Mouse (Mus musculus) forebrain, embryonic 13.5 days (tissue): Measurements from ENCODE around the gene Srl. TPM values are rescaled to one million over a fixed set of nuclear protein-coding genes. Genes with fewer than 3 reads are reported as not detected.
"Not testable (repeated sequence)": the region's sequence is repeated elsewhere in the genome, so short reads cannot be mapped to it uniquely, and the experiment has no call there.

Experiments used
- ATAC-seq: fragments of 200-750 bp; cut with Nextera tagmentation; 2 replicates; pipeline ENCODE4 v1.8.0; 2017
- H3K27ac ChIP-seq: fragments of 300-500 bp; sonication (generic); 2 replicates; pipeline ENCODE4 v1.5.1; 2015; ENCODE audit warnings: inconsistent platforms, mild to moderate bottlenecking, moderate library complexity
- H3K27me3 ChIP-seq: fragments of 300-500 bp; sonication (generic); 2 replicates; pipeline ENCODE4 v1.6.1; 2015; ENCODE audit warnings: mild to moderate bottlenecking, inconsistent platforms
- H3K36me3 ChIP-seq: fragments of 300-500 bp; sonication (generic); 2 replicates; pipeline ENCODE4 v1.6.1; 2015; ENCODE audit warnings: mild to moderate bottlenecking, inconsistent platforms; ENCODE audit not compliant: poor library complexity, severe bottlenecking
- H3K4me1 ChIP-seq: fragments of 300-500 bp; sonication (generic); 2 replicates; pipeline ENCODE4 v1.6.1; 2015; ENCODE audit warnings: inconsistent platforms
- H3K4me2 ChIP-seq: fragments of 300-500 bp; sonication (generic); 2 replicates; pipeline ENCODE4 v1.6.1; 2015; ENCODE audit warnings: inconsistent platforms, mild to moderate bottlenecking, moderate library complexity
- H3K4me3 ChIP-seq: fragments of 300-500 bp; sonication (generic); 2 replicates; pipeline ENCODE4 v1.5.1; 2015; ENCODE audit warnings: mild to moderate bottlenecking, inconsistent platforms
- H3K9ac ChIP-seq: fragments of 300-500 bp; sonication (generic); 2 replicates; pipeline ENCODE4 v1.6.1; 2015; ENCODE audit warnings: mild to moderate bottlenecking, inconsistent platforms
- H3K9me3 ChIP-seq: fragments of 300-500 bp; sonication (generic); replicated peaks from 2 replicates; pipeline ENCODE4 v1.6.1; 2016; ENCODE audit warnings: inconsistent platforms
- WGBS: fragments of 180-500 bp; shearing (Covaris S2); methylation state at CpG from one replicate; pipeline ENCODE4 v1.1.7; 2015; 5-methylcytosine and 5-hydroxymethylcytosine counted together
- polyA plus RNA-seq: library from polyadenylated mRNA; unstranded; fragments of >200 nt; fragmentation: Nextera tagmentation; extraction: Ambion mirVana; gene quantifications from 2 replicates; pipeline ENCODE4 v1.2.1, GENCODE M21; 2015

Gene Srl
- polyA plus RNA-seq, 1 experiment from 2014 or later: 25.2 TPM

GRCm38 (mm10) chr16:4477591-4478215 is 63.9 kb downstream of the Srl start:
- no peaks in the 10 kb centered on the region for H3K27me3 ChIP-seq
- peaks cover 6% of the 10 kb centered on the region; the same call in 1 of the 2 replicates for H3K4me1 ChIP-seq
- peaks cover 5% of the 10 kb centered on the region for H3K36me3 ChIP-seq
- no peak overlapping the region for H3K4me2 ChIP-seq
- 90% methylated on average over 10 of the region's 10 CpGs for WGBS
- no peaks in the 10 kb centered on the region for H3K9me3 ChIP-seq
- H3K9ac ChIP-seq: no peak overlapping the region
- H3K27ac ChIP-seq: no peak overlapping the region
- H3K4me3 ChIP-seq: no peak overlapping the region
- no peak for ATAC-seq

GRCm38 (mm10) chr16:4474882-4475803 is 66.5 kb downstream of the Srl start:
- Histone ChIP-seq H3K4me3 (peak overlapping the region; percentile 57), H3K27ac (0 out of 2 replicates have a peak overlapping the region, but pooled peaks have one; percentile 3), H3K27me3 (no peaks in the 10 kb centered on the region), H3K4me2 (peak overlapping the region; percentile 81), H3K9ac (peak overlapping the region; percentile 76), H3K9me3 (no peaks in the 10 kb centered on the region), H3K36me3 (no peaks in the 10 kb centered on the region; the same call in 1 of the 2 replicates), H3K4me1 (peaks cover 6% of the 10 kb centered on the region; the same call in 1 of the 2 replicates)
- WGBS: 16% methylated on average over 42 of the region's 42 CpGs
- ATAC-seq: peak; percentile 95

GRCm38 (mm10) chr16:4474040-4474881 is 67.4 kb downstream of the Srl start:
- H3K36me3 ChIP-seq, H3K27ac ChIP-seq, ATAC-seq, H3K27me3 ChIP-seq, H3K4me1 ChIP-seq, H3K9me3 ChIP-seq: not testable (repeated sequence)
- H3K9ac ChIP-seq: peak overlapping the region; percentile 76
- WGBS: 72% methylated on average over 10 of the region's 10 CpGs
- peak overlapping the region; percentile 81 for H3K4me2 ChIP-seq
- H3K4me3 ChIP-seq: peak overlapping the region; percentile 57

- no peak overlapping the region for H3K27ac ChIP-seq
- 68% methylated on average over 5 of the region's 5 CpGs for WGBS
- H3K4me1 ChIP-seq: peaks cover 6% of the 10 kb centered on the region; the same call in 1 of the 2 replicates
- ATAC-seq: no peak
- no peak overlapping the region for H3K4me3 ChIP-seq
- H3K4me2 ChIP-seq: no peak overlapping the region
- no peaks in the 10 kb centered on the region for H3K27me3 ChIP-seq
- no peaks in the 10 kb centered on the region for H3K9me3 ChIP-seq
- H3K36me3 ChIP-seq: no peaks in the 10 kb centered on the region
- no peak overlapping the region for H3K9ac ChIP-seq
These were observed 68.4 kb downstream of the Srl start for GRCm38 (mm10) chr16:4473231-4473630.

GRCm38 (mm10) chr16:4472687-4473086 is 68.9 kb downstream of the Srl start:
- no peaks in the 10 kb centered on the region for H3K9me3 ChIP-seq
- H3K4me2 ChIP-seq: no peak overlapping the region
- H3K27ac ChIP-seq: no peak overlapping the region
- peaks cover 6% of the 10 kb centered on the region; the same call in 1 of the 2 replicates for H3K4me1 ChIP-seq
- no peak for ATAC-seq
- WGBS: 77% methylated on average over 3 of the region's 3 CpGs
- no peaks in the 10 kb centered on the region for H3K27me3 ChIP-seq
- no peak overlapping the region for H3K9ac ChIP-seq
- no peak overlapping the region for H3K4me3 ChIP-seq
- H3K36me3 ChIP-seq: no peaks in the 10 kb centered on the region

- Histone ChIP-seq H3K9me3 (no peaks in the 10 kb centered on the region), H3K4me2 (no peak overlapping the region), H3K9ac (no peak overlapping the region), H3K27me3 (no peaks in the 10 kb centered on the region), H3K4me1 (peaks cover 5% of the 10 kb centered on the region; the same call in 1 of the 2 replicates), H3K27ac (no peak overlapping the region), H3K4me3 (no peak overlapping the region), H3K36me3 (no peaks in the 10 kb centered on the region)
- WGBS: 73% methylated on average over 10 of the region's 10 CpGs
- no peak for ATAC-seq
These were observed 71.8 kb downstream of the Srl start for GRCm38 (mm10) chr16:4469599-4470352.

- H3K9ac ChIP-seq: no peak overlapping the region
- no peaks in the 10 kb centered on the region for H3K27me3 ChIP-seq
- no peaks in the 10 kb centered on the region for H3K36me3 ChIP-seq
- H3K4me3 ChIP-seq: no peak overlapping the region
- H3K4me1 ChIP-seq: no peaks in the 10 kb centered on the region
- 84% methylated on average over 9 of the region's 9 CpGs for WGBS
- no peak overlapping the region for H3K27ac ChIP-seq
- ATAC-seq: no peak
- H3K4me2 ChIP-seq: no peak overlapping the region
- H3K9me3 ChIP-seq: no peaks in the 10 kb centered on the region
These were observed 77.0 kb downstream of the Srl start for GRCm38 (mm10) chr16:4464529-4465089.

GRCm38 (mm10) chr16:4457927-4458326 is 83.7 kb downstream of the Srl start:
- H3K4me2 ChIP-seq: no peak overlapping the region
- no peak overlapping the region for H3K9ac ChIP-seq
- no peaks in the 10 kb centered on the region for H3K36me3 ChIP-seq
- no peaks in the 10 kb centered on the region for H3K4me1 ChIP-seq
- 83% methylated on average over 3 of the region's 3 CpGs for WGBS
- no peak overlapping the region for H3K27ac ChIP-seq
- H3K4me3 ChIP-seq: no peak overlapping the region
- ATAC-seq: no peak
- H3K27me3 ChIP-seq: no peaks in the 10 kb centered on the region
- H3K9me3 ChIP-seq: no peaks in the 10 kb centered on the region

GRCm38 (mm10) chr16:4456391-4456790 is 85.2 kb downstream of the Srl start:
- H3K9me3 ChIP-seq: no peaks in the 10 kb centered on the region
- no peak overlapping the region for H3K4me3 ChIP-seq
- no peaks in the 10 kb centered on the region for H3K27me3 ChIP-seq
- no peak for ATAC-seq
- WGBS: 89% methylated on average over 5 of the region's 5 CpGs
- no peak overlapping the region for H3K9ac ChIP-seq
- no peaks in the 10 kb centered on the region for H3K36me3 ChIP-seq
- H3K27ac ChIP-seq: no peak overlapping the region
- H3K4me1 ChIP-seq: no peaks in the 10 kb centered on the region
- H3K4me2 ChIP-seq: no peak overlapping the region

- 83% methylated on average over 4 of the region's 4 CpGs for WGBS
- Histone ChIP-seq H3K9me3 (no peaks in the 10 kb centered on the region), H3K36me3 (no peaks in the 10 kb centered on the region), H3K27me3 (no peaks in the 10 kb centered on the region), H3K4me3 (no peak overlapping the region), H3K27ac (no peak overlapping the region), H3K4me1 (no peaks in the 10 kb centered on the region), H3K9ac (no peak overlapping the region), H3K4me2 (no peak overlapping the region)
- ATAC-seq: no peak
These were observed 85.9 kb downstream of the Srl start for GRCm38 (mm10) chr16:4455693-4456092.

GRCm38 (mm10) chr16:4454563-4454962 is 87.1 kb downstream of the Srl start:
- H3K9me3 ChIP-seq: no peaks in the 10 kb centered on the region
- no peaks in the 10 kb centered on the region for H3K36me3 ChIP-seq
- H3K27me3 ChIP-seq: no peaks in the 10 kb centered on the region
- no peak for ATAC-seq
- H3K4me1 ChIP-seq: no peaks in the 10 kb centered on the region
- H3K4me2 ChIP-seq: no peak overlapping the region
- WGBS: 82% methylated on average over 7 of the region's 7 CpGs
- H3K4me3 ChIP-seq: no peak overlapping the region
- H3K9ac ChIP-seq: no peak overlapping the region
- no peak overlapping the region for H3K27ac ChIP-seq
